Mouse (Mus musculus) myocyte (in vitro differentiated cells): ENCODE data around the gene Ptgds.

ENCODE experiments used
- CEBPB ChIP-seq: IDR thresholded peaks from 2 replicates; pipeline ENCODE4 v1.6.1; 2011; ENCODE audit warnings: mild to moderate bottlenecking, moderate library complexity; ENCODE audit not compliant: poor library complexity, insufficient read depth, severe bottlenecking
- E2F4 ChIP-seq: IDR thresholded peaks from one replicate; pipeline ENCODE4 v1.6.1; 2011; ENCODE audit warnings: mild to moderate bottlenecking, control low read depth, moderate library complexity; ENCODE audit not compliant: insufficient read depth
- MAX ChIP-seq: IDR thresholded peaks from one replicate; pipeline ENCODE4 v1.6.1; 2011; ENCODE audit warnings: low read depth, mild to moderate bottlenecking, control low read depth
- MYOD1 ChIP-seq, 3 experiments: IDR thresholded peaks; one replicate each; pipeline ENCODE4 v1.6.1; 2011; ENCODE audit warnings: control low read depth in 2 of 3, low read depth in 2 of 3, mild to moderate bottlenecking in 2 of 3, moderate library complexity in 1 of 3; ENCODE audit not compliant: insufficient read length in 2 of 3, control insufficient read depth in 1 of 3
- MYOG ChIP-seq, 3 experiments: IDR thresholded peaks; one replicate each; pipeline ENCODE4 v1.6.1; 2011; ENCODE audit warnings: control low read depth in 2 of 3, low read depth in 2 of 3, mild to moderate bottlenecking in 2 of 3; ENCODE audit not compliant: insufficient read length in 2 of 3, control insufficient read depth in 1 of 3, insufficient read depth in 1 of 3
- POLR2A ChIP-seq: IDR thresholded peaks from one replicate; pipeline ENCODE4 v1.6.1; 2011; ENCODE audit warnings: low read depth, mild to moderate bottlenecking, control low read depth, moderate library complexity; ENCODE audit not compliant: insufficient read length
- POLR2AphosphoS2 ChIP-seq: IDR thresholded peaks from one replicate; pipeline ENCODE4 v1.6.1; 2011; ENCODE audit warnings: low read depth, control low read depth; ENCODE audit not compliant: insufficient read length
- REST ChIP-seq: IDR thresholded peaks from one replicate; pipeline ENCODE4 v1.6.1; 2011; ENCODE audit warnings: mild to moderate bottlenecking, control low read depth, moderate library complexity; ENCODE audit not compliant: insufficient read depth, insufficient read length
- SRF ChIP-seq: IDR thresholded peaks from one replicate; pipeline ENCODE4 v1.6.1; 2011; ENCODE audit warnings: low read depth; ENCODE audit not compliant: control insufficient read depth, insufficient read length
- TCF12 ChIP-seq: IDR thresholded peaks from one replicate; pipeline ENCODE4 v1.6.1; 2011; ENCODE audit warnings: mild to moderate bottlenecking, control low read depth; ENCODE audit not compliant: poor library complexity, insufficient read depth, severe bottlenecking
- TCF3 ChIP-seq: IDR thresholded peaks from one replicate; pipeline ENCODE4 v1.6.1; 2011; ENCODE audit warnings: low read depth, control low read depth; ENCODE audit not compliant: insufficient read length
- USF1 ChIP-seq: IDR thresholded peaks from one replicate; pipeline ENCODE4 v1.6.1; 2011; ENCODE audit warnings: low read depth, mild to moderate bottlenecking, control low read depth, moderate library complexity

DNA sequence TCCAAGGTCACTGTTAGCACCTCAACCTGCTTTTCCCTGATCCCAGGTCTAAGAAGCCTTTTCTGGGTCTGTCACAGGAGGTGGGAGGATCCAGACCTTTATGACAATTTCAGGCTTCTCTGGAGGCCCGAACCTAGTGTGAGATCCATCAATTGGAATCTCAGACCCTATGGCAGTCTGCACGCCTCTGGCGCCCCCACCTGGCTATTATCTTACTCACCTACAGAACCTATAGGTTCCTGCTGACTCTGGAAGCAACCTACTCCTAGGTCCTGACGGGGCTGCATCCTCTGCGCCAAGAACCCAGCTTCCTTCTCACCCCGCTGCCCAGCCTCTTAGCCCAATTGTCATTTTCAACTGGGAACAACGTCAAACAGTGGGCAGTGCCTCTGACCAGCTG, 13.1 kb upstream of the Ptgds start:
- TF ChIP-seq SRF (no peak), MAX (no peak), POLR2A (no peak), E2F4 (no peak), CEBPB (no peak), MYOD1 (IDR thresholded peaks at IDR 0.05; ENCODE audit: control insufficient read depth in 1 of 3, insufficient read length in 2 of 3, low read depth in 2 of 3) (no peak), MYOG (IDR thresholded peaks at IDR 0.05; ENCODE audit: control insufficient read depth in 1 of 3, insufficient read depth in 1 of 3, insufficient read length in 2 of 3, low read depth in 2 of 3) (no peak), TCF12 (no peak), TCF3 (no peak), USF1 (no peak), REST (no peak), POLR2AphosphoS2 (no peak)
